Mouse (Mus musculus): ENCODE measurements at regions not wholly inside any gene's neighbourhood (a gene's known extent, or its start where the extent isn't known, plus 50 kb on each side); places are given as distances from the start of the nearest gene placed in this dataset.
A peak's percentile ranks its signal among the peaks of the same experiment; 100 is the strongest.

- ATAC-seq (replicated peaks; ENCODE audit: low read depth, poor library complexity, severe bottlenecking) = no peak
Measured at GRCm38 (mm10) chr4:131205685-131206084, 261.5 kb downstream of the Matn1 start.

GRCm38 (mm10) chr4:131206181-131206885, 262.1 kb downstream of the Matn1 start:
- no peak for ATAC-seq (replicated peaks; ENCODE audit: low read depth, poor library complexity, severe bottlenecking)

GRCm38 (mm10) chr4:131206886-131207200, 262.7 kb downstream of the Matn1 start:
- ATAC-seq (replicated peaks; ENCODE audit: low read depth, poor library complexity, severe bottlenecking) = no peak

GRCm38 (mm10) chr4:131207249-131207648, 263.1 kb downstream of the Matn1 start:
- ATAC-seq (replicated peaks; ENCODE audit: low read depth, poor library complexity, severe bottlenecking) = no peak

- ATAC-seq (replicated peaks; ENCODE audit: low read depth, poor library complexity, severe bottlenecking) = no peak
Measured at GRCm38 (mm10) chr4:131208166-131208565, 264.0 kb downstream of the Matn1 start.

GRCm38 (mm10) chr4:131208637-131209036, 264.5 kb downstream of the Matn1 start:
- ATAC-seq (replicated peaks; ENCODE audit: low read depth, poor library complexity, severe bottlenecking) = no peak

- no peak for ATAC-seq (replicated peaks; ENCODE audit: low read depth, poor library complexity, severe bottlenecking)
Measured at GRCm38 (mm10) chr4:131212711-131213110, 268.5 kb downstream of the Matn1 start.

GRCm38 (mm10) chr4:131215682-131216081, 271.5 kb downstream of the Matn1 start:
- no peak for ATAC-seq (replicated peaks; ENCODE audit: low read depth, poor library complexity, severe bottlenecking)

GRCm38 (mm10) chr4:131216361-131216760, 272.2 kb downstream of the Matn1 start:
- no peak for ATAC-seq (replicated peaks; ENCODE audit: low read depth, poor library complexity, severe bottlenecking)

- no peak for ATAC-seq (replicated peaks; ENCODE audit: low read depth, poor library complexity, severe bottlenecking)
Measured at GRCm38 (mm10) chr4:131217083-131217482, 272.9 kb downstream of the Matn1 start.

- no peak for ATAC-seq (replicated peaks; ENCODE audit: low read depth, poor library complexity, severe bottlenecking)
Measured at GRCm38 (mm10) chr4:131217571-131218155, 273.5 kb downstream of the Matn1 start.

- no peak for ATAC-seq (replicated peaks; ENCODE audit: low read depth, poor library complexity, severe bottlenecking)
Measured at GRCm38 (mm10) chr4:131220966-131221365, 276.8 kb downstream of the Matn1 start.

GRCm38 (mm10) chr4:131230361-131230760, 286.2 kb downstream of the Matn1 start:
- no peak for ATAC-seq (replicated peaks; ENCODE audit: low read depth, poor library complexity, severe bottlenecking)

GRCm38 (mm10) chr4:131236611-131237031, 292.4 kb downstream of the Matn1 start:
- no peak for ATAC-seq (replicated peaks; ENCODE audit: low read depth, poor library complexity, severe bottlenecking)

- ATAC-seq (replicated peaks; ENCODE audit: low read depth, poor library complexity, severe bottlenecking) = no peak
Measured at GRCm38 (mm10) chr4:131238591-131238990, 294.4 kb downstream of the Matn1 start.

- ATAC-seq (replicated peaks; ENCODE audit: low read depth, poor library complexity, severe bottlenecking) = no peak
Measured at GRCm38 (mm10) chr4:131239132-131239531, 294.9 kb downstream of the Matn1 start.

GRCm38 (mm10) chr4:131240457-131240856, 296.3 kb downstream of the Matn1 start:
- no peak for ATAC-seq (replicated peaks; ENCODE audit: low read depth, poor library complexity, severe bottlenecking)

- no peak for ATAC-seq (replicated peaks; ENCODE audit: low read depth, poor library complexity, severe bottlenecking)
Measured at GRCm38 (mm10) chr4:131242250-131242649, 298.1 kb downstream of the Matn1 start.

GRCm38 (mm10) chr4:131243744-131244387, 299.7 kb downstream of the Matn1 start:
- no peak for ATAC-seq (replicated peaks; ENCODE audit: low read depth, poor library complexity, severe bottlenecking)

- ATAC-seq (replicated peaks; ENCODE audit: low read depth, poor library complexity, severe bottlenecking) = peak; percentile 82
Measured at GRCm38 (mm10) chr4:131252602-131253442, 308.6 kb downstream of the Matn1 start.

- ATAC-seq (replicated peaks; ENCODE audit: low read depth, poor library complexity, severe bottlenecking) = no peak
Measured at GRCm38 (mm10) chr4:131253443-131253817, 309.2 kb downstream of the Matn1 start.

All from common myeloid progenitor, adult 5-6 weeks (primary cell).